Comparison of ENCODE assay signal across 8 mouse cellular contexts in genomic region chr7:5038109-5038732, GRCm38 (mm10). TPM values are rescaled to one million over a fixed set of nuclear protein-coding genes. Genes with fewer than 3 reads are reported as not detected.
DNase-seq lines count a peak whose midpoint lies in the region; ATAC-seq and TF ChIP-seq lines count a peak whose summit lies in the region.

TSS of gene Zfp784 (minus strand) at chr7:5038446.

- H3K4me2 ChIP-seq in hindbrain, embryonic 16.5 days (ENCODE audit: low read length) = peak within 1 kb of the TSS; percentile 62

- WGBS in hindbrain, embryonic 16.5 days = 2% methylated on average over 48 of the region's 48 CpGs

- peaks cover 13% of the 10 kb centered on the region for H3K36me3 ChIP-seq in hindbrain, embryonic 16.5 days (ENCODE audit: control insufficient read depth, insufficient read depth, low read length)

- peak; percentile 95 for DNase-seq in T-cell, adult 2 months (ENCODE audit: low spot score)
- peak; percentile 92 to 93 for DNase-seq in cerebellum, postnatal 36 days
- DNase-seq in frontal cortex, postnatal 36 days (ENCODE audit: low spot score in 2 of 2) = peak; percentile 91 to 95
- peak; percentile 90 to 93 for DNase-seq in left cerebral cortex, adult 2 months (ENCODE audit: extremely low spot score in 1 of 2, low spot score in 2 of 2)
- DNase-seq in right cerebral cortex, adult 2 months (ENCODE audit: low spot score in 2 of 2) = peak; percentile 87 to 93
- peak; percentile 95 for DNase-seq in urinary bladder, postnatal 14 days (ENCODE audit: low spot score)

- H3K27ac ChIP-seq in hindbrain, embryonic 16.5 days (ENCODE audit: low read depth, low read length) = peak within 1 kb of the TSS; percentile 91
- peak within 1 kb of the TSS; percentile 97 for H3K27ac ChIP-seq in left cerebral cortex, adult 2 months

- peak; percentile 97 for ATAC-seq in hindbrain, embryonic 16.5 days
- peak; percentile 97 for ATAC-seq in megakaryocyte, adult 5-6 weeks (ENCODE audit: poor library complexity, severe bottlenecking)

- H3K27me3 ChIP-seq in hindbrain, embryonic 16.5 days (replicated peaks; ENCODE audit: control insufficient read depth, insufficient read depth, low read length) = no peaks in the 10 kb centered on the region

- peak within 1 kb of the TSS; percentile 48 for H3K4me3 ChIP-seq in hindbrain, embryonic 16.5 days (ENCODE audit: low read length)
- peak within 1 kb of the TSS; percentile 70 for H3K4me3 ChIP-seq in left cerebral cortex, adult 2 months

- peaks cover 5% of the 10 kb centered on the region; the same call in 1 of the 2 replicates for H3K4me1 ChIP-seq in hindbrain, embryonic 16.5 days (ENCODE audit: control insufficient read depth, insufficient read depth, low read depth, low read length)

- peak within 1 kb of the TSS; percentile 71 for H3K9ac ChIP-seq in hindbrain, embryonic 16.5 days (ENCODE audit: low read depth, low read length)

- intact Hi-C loops in left cerebral cortex, adult 2 months (cut with DNase I) = loop anchor here (2.0 kb wide), 1 partner anchor 23 kb away; the partner anchor contains the start of genes Fiz1, Gm44973 and Zfp524

- H3K9me3 ChIP-seq in hindbrain, embryonic 16.5 days (ENCODE audit: control insufficient read depth, low read length) = no peaks in the 10 kb centered on the region

- no peak; the same call in 1 of the 2 replicates for TF ChIP-seq CTCF in left cerebral cortex, adult 2 months (IDR thresholded peaks at IDR 0.05)

RNA-seq across cellular contexts. Expression of gene Zfp784, which starts in this region (rescaled TPM):
- polyA plus RNA-seq in hindbrain, embryonic 16.5 days (2015; fragmentation: Nextera tagmentation; extraction: Ambion mirVana) = 9.7 and 10.2 TPM in 2 replicates
- 1 to 10 TPM; 4.2 to 5.5 TPM for total RNA-seq in left cerebral cortex, adult 2 months (2021)
- 2.5 and 3.2 TPM in 2 replicates for total RNA-seq in megakaryocyte, adult 5-6 weeks (2015)
- 1.7 TPM in 2 replicates for total RNA-seq in megakaryocyte, adult 5-6 weeks (2017)

Comparison
In these comparisons a context has a peak if more than half of its experiments do, and no peak if none do; other contexts are left out.
1. Peak in every context shown above with its lines: DNase-seq, ATAC-seq, H3K4me3 ChIP-seq and H3K27ac ChIP-seq.